Mouse (Mus musculus) ES-E14 (cell line): ENCODE data around the gene Rasgef1c.

Experiments
- ZC3H11A ChIP-seq: IDR thresholded peaks from 2 replicates; pipeline ENCODE4 v1.6.1; 2012; ENCODE audit warnings: low read depth, mild to moderate bottlenecking, inconsistent platforms, low read length, borderline replicate concordance
- ZNF384 ChIP-seq: IDR thresholded peaks from 2 replicates; pipeline ENCODE4 v1.6.1; 2012; ENCODE audit warnings: low read depth, low read length, inconsistent platforms

GRCm38 (mm10) chr11:49869762-49870161 is 31.9 kb upstream of the Rasgef1c start:
- TF ChIP-seq ZNF384 (no peak), ZC3H11A (0 out of 2 replicates have a peak, but pooled peaks have one; percentile 14)
